Mouse (Mus musculus) testis, adult 2 months (tissue): ENCODE results near the gene Tmem114. TPM values are rescaled to one million over a fixed set of nuclear protein-coding genes. Genes with fewer than 3 reads are reported as not detected.
A peak's percentile ranks its signal among the peaks of the same experiment; 100 is the strongest.

ENCODE experiments used
- H3K27ac ChIP-seq: fragments of 200-500 bp; 2 replicates; pipeline ENCODE4 v1.5.1; 2012; ENCODE audit warnings: low read depth, low read length; ENCODE audit not compliant: control insufficient read depth, insufficient read depth
- H3K27me3 ChIP-seq: fragments of 200-500 bp; 2 replicates; pipeline ENCODE4 v1.6.1; 2012; ENCODE audit warnings: mild to moderate bottlenecking, low read length, moderate library complexity; ENCODE audit not compliant: control insufficient read depth, insufficient read depth
- H3K36me3 ChIP-seq: fragments of 200-500 bp; 2 replicates; pipeline ENCODE4 v1.6.1; 2012; ENCODE audit warnings: mild to moderate bottlenecking, low read length; ENCODE audit not compliant: control insufficient read depth, insufficient read depth
- H3K4me1 ChIP-seq: fragments of 200-500 bp; 2 replicates; pipeline ENCODE4 v1.6.1; 2012; ENCODE audit warnings: low read length; ENCODE audit not compliant: control insufficient read depth, insufficient read depth
- H3K4me3 ChIP-seq: fragments of 200-500 bp; 2 replicates; pipeline ENCODE4 v1.5.1; 2012; ENCODE audit warnings: low read depth, mild to moderate bottlenecking, low read length, moderate library complexity, mixed read lengths; ENCODE audit not compliant: control insufficient read depth
- CTCF ChIP-seq: fragments of 200-500 bp; IDR thresholded peaks from 2 replicates; pipeline ENCODE4 v1.5.1; 2012; ENCODE audit warnings: low read depth, mild to moderate bottlenecking, inconsistent platforms, low read length, moderate library complexity; ENCODE audit not compliant: control insufficient read depth, insufficient read depth, insufficient replicate concordance
- POLR2A ChIP-seq: fragments of 200-500 bp; IDR thresholded peaks from 2 replicates; pipeline ENCODE4 v1.6.1; 2012; ENCODE audit warnings: low read depth, mild to moderate bottlenecking, inconsistent platforms, low read length, moderate library complexity; ENCODE audit not compliant: control insufficient read depth
- polyA plus RNA-seq: library from polyadenylated mRNA; depleted of rRNA; stranded (reverse); fragments of >200 nt; gene quantifications from 2 replicates; pipeline ENCODE4 v1.2.3, GENCODE M21; 2012

Tmem114 gene
- polyA plus RNA-seq, 1 experiment: 22.5 TPM

GRCm38 (mm10) chr16:8406708-8407107 lies 18.2 kb downstream of the Tmem114 start:
- Histone ChIP-seq H3K4me3 (no peak overlapping the region), H3K4me1 (no peaks in the 10 kb centered on the region), H3K36me3 (no peaks in the 10 kb centered on the region), H3K27me3 (no peaks in the 10 kb centered on the region), H3K27ac (no peak overlapping the region)
- TF ChIP-seq POLR2A: no peak
- peak; percentile 60; the same call in 1 of the 2 replicates for TF ChIP-seq CTCF

GRCm38 (mm10) chr16:8402663-8403062 lies 22.3 kb downstream of the Tmem114 start:
- Histone ChIP-seq H3K27ac (no peak overlapping the region), H3K36me3 (no peaks in the 10 kb centered on the region), H3K4me1 (no peaks in the 10 kb centered on the region), H3K27me3 (no peaks in the 10 kb centered on the region), H3K4me3 (no peak overlapping the region)
- TF ChIP-seq CTCF (no peak), POLR2A (no peak)

DNA sequence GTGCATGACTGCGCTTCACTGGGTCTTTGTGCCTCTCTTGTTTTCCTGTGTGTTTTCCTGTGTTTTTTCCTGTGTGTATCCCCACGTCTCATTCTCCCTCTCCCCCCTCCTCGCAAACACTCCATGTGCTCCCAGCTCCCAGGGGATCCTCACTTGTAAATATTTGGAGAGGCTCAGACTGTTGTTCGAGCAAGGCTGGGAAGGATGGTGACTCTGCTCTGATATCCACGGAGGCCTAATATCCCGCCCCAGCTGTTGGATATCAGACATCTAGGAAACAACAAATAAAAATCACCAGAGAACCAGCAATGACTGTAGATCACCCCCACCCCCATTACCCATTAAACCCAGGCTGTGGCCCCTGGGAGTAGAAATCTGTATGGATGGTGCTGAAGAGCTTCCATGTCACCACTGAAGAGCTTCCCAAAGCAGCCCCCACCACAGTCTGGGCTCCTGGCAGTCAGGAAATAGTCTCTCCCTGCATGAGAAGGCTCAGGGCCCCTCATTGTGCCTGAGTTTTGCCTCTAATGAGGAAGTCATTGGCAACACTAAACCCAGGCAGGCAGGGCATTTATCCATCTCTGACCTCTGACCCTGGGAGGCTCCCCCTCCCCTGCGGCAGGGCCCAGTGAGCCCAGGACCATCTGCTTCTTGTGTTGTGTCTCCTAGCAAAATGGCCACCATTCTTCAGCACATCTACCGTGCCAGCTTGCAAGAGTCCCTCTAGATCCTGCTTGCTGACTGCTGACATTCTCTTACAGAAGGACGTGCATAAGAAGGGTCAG lies 23.6 kb downstream of the Tmem114 start:
- Histone ChIP-seq H3K27ac (no peak overlapping the region), H3K36me3 (no peaks in the 10 kb centered on the region), H3K4me1 (no peaks in the 10 kb centered on the region), H3K27me3 (no peaks in the 10 kb centered on the region), H3K4me3 (no peak overlapping the region)
- no peak for TF ChIP-seq CTCF
- TF ChIP-seq POLR2A: no peak

DNA sequence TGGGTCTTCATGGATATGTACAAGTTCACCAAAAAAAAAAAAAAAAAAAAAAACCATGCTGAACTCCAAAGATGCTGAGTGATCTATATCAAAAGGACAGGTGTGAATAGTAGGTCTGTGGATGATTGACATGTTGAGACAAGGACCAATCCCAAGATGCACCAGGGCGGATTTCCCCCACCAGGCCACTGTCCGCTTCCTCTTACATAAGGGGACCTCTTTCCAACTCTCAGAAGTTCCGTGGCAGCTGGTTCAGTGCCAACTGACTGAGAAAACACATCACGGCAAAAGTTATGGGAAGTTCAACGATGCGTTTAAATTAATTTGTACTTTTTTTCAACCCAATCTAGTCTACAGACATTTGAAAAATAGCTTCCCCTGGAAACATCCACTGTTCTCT lies 25.1 kb downstream of the Tmem114 start:
- H3K4me1 ChIP-seq: no peaks in the 10 kb centered on the region
- no peak overlapping the region for H3K27ac ChIP-seq
- no peaks in the 10 kb centered on the region for H3K27me3 ChIP-seq
- no peaks in the 10 kb centered on the region for H3K36me3 ChIP-seq
- no peak overlapping the region for H3K4me3 ChIP-seq
- TF ChIP-seq POLR2A (no peak), CTCF (no peak)

- TF ChIP-seq CTCF (no peak), POLR2A (no peak)
- no peak overlapping the region for H3K4me3 ChIP-seq
- H3K36me3 ChIP-seq: no peaks in the 10 kb centered on the region
- no peak overlapping the region for H3K27ac ChIP-seq
- H3K27me3 ChIP-seq: no peaks in the 10 kb centered on the region
- H3K4me1 ChIP-seq: no peaks in the 10 kb centered on the region
Observed at GRCm38 (mm10) chr16:8394946-8395345, 30.0 kb downstream of the Tmem114 start.

DNA sequence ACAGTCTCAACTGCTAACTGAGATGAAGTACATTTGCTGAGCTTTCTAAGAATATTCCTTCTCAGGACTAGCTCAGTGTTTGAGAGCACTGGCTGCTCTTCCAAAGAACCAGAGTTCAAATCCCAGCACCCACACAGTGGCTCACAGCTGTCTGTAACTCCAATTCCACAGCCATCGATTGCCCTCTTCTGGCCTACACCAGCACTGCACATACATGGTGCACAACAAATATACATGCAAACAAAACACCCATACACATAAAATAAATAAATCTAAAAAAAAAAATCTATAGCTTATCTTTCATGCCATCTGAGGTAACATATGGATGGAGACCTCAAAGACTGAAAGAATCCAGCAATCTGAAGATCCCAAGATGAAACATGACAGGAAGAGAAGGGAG lies 36.4 kb downstream of the Tmem114 start:
- Histone ChIP-seq H3K27me3 (no peaks in the 10 kb centered on the region), H3K36me3 (no peaks in the 10 kb centered on the region), H3K4me1 (no peaks in the 10 kb centered on the region), H3K27ac (no peak overlapping the region), H3K4me3 (no peak overlapping the region)
- TF ChIP-seq CTCF (no peak), POLR2A (no peak)

DNA sequence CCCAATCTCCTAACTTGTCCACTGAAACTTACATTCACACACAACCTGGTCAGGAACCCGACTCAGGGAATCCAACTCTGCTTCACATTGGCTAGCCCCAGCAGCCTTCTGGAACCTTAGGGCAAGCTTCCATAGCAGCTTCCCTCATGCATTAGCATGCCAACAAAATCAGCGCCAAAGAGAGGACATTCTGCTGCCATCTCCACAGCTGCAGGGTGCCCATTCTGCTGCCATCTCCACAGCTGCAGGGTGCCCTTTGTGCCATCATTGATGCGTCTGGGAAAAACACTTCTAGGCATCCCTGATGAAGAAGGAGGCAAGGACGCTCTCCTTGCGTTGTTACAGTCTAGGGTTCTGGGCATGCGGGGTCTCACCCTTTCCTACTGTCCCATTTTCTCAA lies 38.5 kb downstream of the Tmem114 start:
- Histone ChIP-seq H3K4me1 (no peaks in the 10 kb centered on the region), H3K27me3 (no peaks in the 10 kb centered on the region), H3K4me3 (no peak overlapping the region), H3K36me3 (no peaks in the 10 kb centered on the region), H3K27ac (no peak overlapping the region)
- TF ChIP-seq POLR2A: no peak
- no peak for TF ChIP-seq CTCF
